Mouse (Mus musculus) hindbrain, postnatal 0 days (tissue): ENCODE measurements at regions not wholly inside any gene's neighbourhood (a gene's known extent, or its start where the extent isn't known, plus 50 kb on each side); places are given as distances from the start of the nearest gene placed in this dataset.

Experiments
- ATAC-seq: fragments of 200-750 bp; cut with Nextera tagmentation; 2 replicates; pipeline ENCODE4 v1.8.0; 2017; ENCODE audit warnings: mild to moderate bottlenecking, moderate TSS enrichment, moderate library complexity
- DNase-seq: peaks from one replicate; pipeline ENCODE4 v3.0.0-alpha.2; 2015; ENCODE audit warnings: low spot score
- H3K27ac ChIP-seq: fragments of 300-500 bp; sonication (generic); 2 replicates; pipeline ENCODE4 v1.5.1; 2014; ENCODE audit warnings: mild to moderate bottlenecking
- H3K27me3 ChIP-seq: fragments of 300-500 bp; sonication (generic); 2 replicates; pipeline ENCODE4 v1.6.1; 2014; ENCODE audit warnings: low read length, mixed read lengths; ENCODE audit not compliant: insufficient read depth
- H3K36me3 ChIP-seq: fragments of 300-500 bp; sonication (generic); 2 replicates; pipeline ENCODE4 v1.6.1; 2014; ENCODE audit warnings: low read length, mixed read lengths; ENCODE audit not compliant: insufficient read depth
- H3K4me1 ChIP-seq: fragments of 300-500 bp; sonication (generic); 2 replicates; pipeline ENCODE4 v1.6.1; 2014; ENCODE audit warnings: antibody characterized with exemption, low read length, mixed read lengths; ENCODE audit not compliant: insufficient read depth
- H3K4me2 ChIP-seq: fragments of 300-500 bp; sonication (generic); 2 replicates; pipeline ENCODE4 v1.6.1; 2014; ENCODE audit warnings: low read depth, mild to moderate bottlenecking, low read length, moderate library complexity, mixed read lengths
- H3K4me3 ChIP-seq: fragments of 300-500 bp; sonication (generic); 2 replicates; pipeline ENCODE4 v1.5.1; 2014; ENCODE audit warnings: low read length
- H3K9ac ChIP-seq: fragments of 300-500 bp; sonication (generic); replicated peaks from 2 replicates; pipeline ENCODE4 v1.6.1; 2014; ENCODE audit warnings: mild to moderate bottlenecking, low read length, moderate library complexity, mixed read lengths
- H3K9me3 ChIP-seq: fragments of 300-500 bp; sonication (generic); 2 replicates; pipeline ENCODE4 v1.6.1; 2016; ENCODE audit warnings: low read length, mixed read lengths
- CTCF ChIP-seq: IDR thresholded peaks from 2 replicates; pipeline ENCODE4 v1.5.1; 2016; ENCODE audit warnings: antibody characterized with exemption, control low read depth, low read depth
- WGBS: fragments of 180-500 bp; shearing (Covaris S2); extraction: QIAGEN DNeasy Blood & Tissue Kit; methylation state at CpG from one replicate; pipeline ENCODE4 v1.1.7; 2014; 5-methylcytosine and 5-hydroxymethylcytosine counted together

GRCm38 (mm10) chr16:24225090-24225489, 168.2 kb upstream of the Lpp start:
- H3K9ac ChIP-seq: no peak overlapping the region
- H3K27me3 ChIP-seq: no peaks in the 10 kb centered on the region
- no peak overlapping the region for H3K4me3 ChIP-seq
- H3K36me3 ChIP-seq: no peaks in the 10 kb centered on the region
- DNase-seq (no peak), ATAC-seq (no peak)
- H3K27ac ChIP-seq: no peak overlapping the region
- no peak for TF ChIP-seq CTCF
- 92% methylated on average over 1 of the region's 1 CpGs for WGBS
- H3K9me3 ChIP-seq: no peaks in the 10 kb centered on the region
- H3K4me2 ChIP-seq: no peak overlapping the region
- H3K4me1 ChIP-seq: no peaks in the 10 kb centered on the region

- Histone ChIP-seq H3K9ac (no peak overlapping the region), H3K9me3 (no peaks in the 10 kb centered on the region), H3K27ac (no peak overlapping the region), H3K4me3 (no peak overlapping the region), H3K4me1 (no peaks in the 10 kb centered on the region), H3K4me2 (no peak overlapping the region), H3K36me3 (no peaks in the 10 kb centered on the region), H3K27me3 (no peaks in the 10 kb centered on the region)
- no peak for TF ChIP-seq CTCF
- no peak for DNase-seq
- no peak for ATAC-seq
Observed at GRCm38 (mm10) chr16:24223901-24224300, 169.4 kb upstream of the Lpp start.

- Histone ChIP-seq H3K9me3 (no peaks in the 10 kb centered on the region), H3K4me2 (no peak overlapping the region), H3K9ac (no peak overlapping the region), H3K36me3 (no peaks in the 10 kb centered on the region), H3K4me3 (no peak overlapping the region), H3K27me3 (no peaks in the 10 kb centered on the region), H3K4me1 (no peaks in the 10 kb centered on the region), H3K27ac (no peak overlapping the region)
- 73% methylated on average over 2 of the region's 2 CpGs for WGBS
- no peak for DNase-seq
- no peak for TF ChIP-seq CTCF
- ATAC-seq: no peak
Observed at GRCm38 (mm10) chr16:24223527-24223880, 169.8 kb upstream of the Lpp start.

GRCm38 (mm10) chr16:24222759-24223526, 170.4 kb upstream of the Lpp start:
- Histone ChIP-seq H3K4me1 (no peaks in the 10 kb centered on the region), H3K4me2 (no peak overlapping the region), H3K4me3 (no peak overlapping the region), H3K27ac (no peak overlapping the region), H3K27me3 (no peaks in the 10 kb centered on the region), H3K36me3 (no peaks in the 10 kb centered on the region), H3K9me3 (no peaks in the 10 kb centered on the region), H3K9ac (no peak overlapping the region)
- TF ChIP-seq CTCF: no peak
- WGBS: 77% methylated on average over 5 of the region's 5 CpGs
- DNase-seq (no peak), ATAC-seq (no peak)

- no peak for TF ChIP-seq CTCF
- Histone ChIP-seq H3K27me3 (no peaks in the 10 kb centered on the region), H3K4me3 (no peak overlapping the region), H3K4me2 (no peak overlapping the region), H3K4me1 (no peaks in the 10 kb centered on the region), H3K9ac (no peak overlapping the region), H3K9me3 (no peaks in the 10 kb centered on the region), H3K27ac (no peak overlapping the region), H3K36me3 (no peaks in the 10 kb centered on the region)
- ATAC-seq (no peak), DNase-seq (no peak)
- 84% methylated on average over 3 of the region's 3 CpGs for WGBS
Observed at GRCm38 (mm10) chr16:24221992-24222391, 171.3 kb upstream of the Lpp start.

- Histone ChIP-seq H3K4me3 (no peak overlapping the region), H3K36me3 (no peaks in the 10 kb centered on the region), H3K4me2 (no peak overlapping the region), H3K9ac (no peak overlapping the region), H3K9me3 (no peaks in the 10 kb centered on the region), H3K4me1 (no peaks in the 10 kb centered on the region), H3K27me3 (no peaks in the 10 kb centered on the region), H3K27ac (no peak overlapping the region)
- WGBS: 73% methylated on average over 3 of the region's 3 CpGs
- ATAC-seq (no peak), DNase-seq (no peak)
- TF ChIP-seq CTCF: no peak
Observed at GRCm38 (mm10) chr16:24220613-24221012, 172.7 kb upstream of the Lpp start.

GRCm38 (mm10) chr16:24219691-24220090, 173.6 kb upstream of the Lpp start:
- Histone ChIP-seq H3K27ac (no peak overlapping the region), H3K27me3 (no peaks in the 10 kb centered on the region), H3K9ac (no peak overlapping the region), H3K4me3 (no peak overlapping the region), H3K4me2 (no peak overlapping the region), H3K36me3 (no peaks in the 10 kb centered on the region), H3K4me1 (no peaks in the 10 kb centered on the region), H3K9me3 (no peaks in the 10 kb centered on the region)
- no peak for TF ChIP-seq CTCF
- DNase-seq (no peak), ATAC-seq (no peak)
- WGBS: 87% methylated on average over 9 of the region's 9 CpGs
